Mouse (Mus musculus) myocyte (in vitro differentiated cells): Measurements from ENCODE around the gene Zdhhc12. TPM values are rescaled to one million over a fixed set of nuclear protein-coding genes. Genes with fewer than 3 reads are reported as not detected.

ENCODE experiments used
- H3K27me3 ChIP-seq: one replicate; pipeline ENCODE4 v1.6.1; 2011; ENCODE audit not compliant: control insufficient read depth, insufficient read depth, insufficient read length
- H3K36me3 ChIP-seq: one replicate; pipeline ENCODE4 v1.6.1; 2011; ENCODE audit not compliant: control insufficient read depth, insufficient read depth
- H3K4me2 ChIP-seq: one replicate; pipeline ENCODE4 v1.6.1; 2011; ENCODE audit warnings: low read depth, control low read depth
- H3K4me3 ChIP-seq: one replicate; pipeline ENCODE4 v1.5.1; 2011; ENCODE audit warnings: mild to moderate bottlenecking, control low read depth, moderate library complexity
- H3K79me2 ChIP-seq: one replicate; pipeline ENCODE4 v1.6.1; 2011; ENCODE audit not compliant: control insufficient read depth, insufficient read depth
- H3ac ChIP-seq: one replicate; pipeline ENCODE4 v1.6.1; 2011; ENCODE audit not compliant: control insufficient read depth, insufficient read length
- CEBPB ChIP-seq: IDR thresholded peaks from 2 replicates; pipeline ENCODE4 v1.6.1; 2011; ENCODE audit warnings: mild to moderate bottlenecking, moderate library complexity; ENCODE audit not compliant: poor library complexity, insufficient read depth, severe bottlenecking
- E2F4 ChIP-seq: IDR thresholded peaks from one replicate; pipeline ENCODE4 v1.6.1; 2011; ENCODE audit warnings: mild to moderate bottlenecking, control low read depth, moderate library complexity; ENCODE audit not compliant: insufficient read depth
- MAX ChIP-seq: IDR thresholded peaks from one replicate; pipeline ENCODE4 v1.6.1; 2011; ENCODE audit warnings: low read depth, mild to moderate bottlenecking, control low read depth
- MYOD1 ChIP-seq, 3 experiments: IDR thresholded peaks; one replicate each; pipeline ENCODE4 v1.6.1; 2011; ENCODE audit warnings: control low read depth in 2 of 3, low read depth in 2 of 3, mild to moderate bottlenecking in 2 of 3, moderate library complexity in 1 of 3; ENCODE audit not compliant: insufficient read length in 2 of 3, control insufficient read depth in 1 of 3
- MYOG ChIP-seq, 3 experiments: IDR thresholded peaks; one replicate each; pipeline ENCODE4 v1.6.1; 2011; ENCODE audit warnings: control low read depth in 2 of 3, low read depth in 2 of 3, mild to moderate bottlenecking in 2 of 3; ENCODE audit not compliant: insufficient read length in 2 of 3, control insufficient read depth in 1 of 3, insufficient read depth in 1 of 3
- POLR2A ChIP-seq: IDR thresholded peaks from one replicate; pipeline ENCODE4 v1.6.1; 2011; ENCODE audit warnings: low read depth, mild to moderate bottlenecking, control low read depth, moderate library complexity; ENCODE audit not compliant: insufficient read length
- POLR2AphosphoS2 ChIP-seq: IDR thresholded peaks from one replicate; pipeline ENCODE4 v1.6.1; 2011; ENCODE audit warnings: low read depth, control low read depth; ENCODE audit not compliant: insufficient read length
- REST ChIP-seq: IDR thresholded peaks from one replicate; pipeline ENCODE4 v1.6.1; 2011; ENCODE audit warnings: mild to moderate bottlenecking, control low read depth, moderate library complexity; ENCODE audit not compliant: insufficient read depth, insufficient read length
- SRF ChIP-seq: IDR thresholded peaks from one replicate; pipeline ENCODE4 v1.6.1; 2011; ENCODE audit warnings: low read depth; ENCODE audit not compliant: control insufficient read depth, insufficient read length
- TCF12 ChIP-seq: IDR thresholded peaks from one replicate; pipeline ENCODE4 v1.6.1; 2011; ENCODE audit warnings: mild to moderate bottlenecking, control low read depth; ENCODE audit not compliant: poor library complexity, insufficient read depth, severe bottlenecking
- TCF3 ChIP-seq: IDR thresholded peaks from one replicate; pipeline ENCODE4 v1.6.1; 2011; ENCODE audit warnings: low read depth, control low read depth; ENCODE audit not compliant: insufficient read length
- USF1 ChIP-seq: IDR thresholded peaks from one replicate; pipeline ENCODE4 v1.6.1; 2011; ENCODE audit warnings: low read depth, mild to moderate bottlenecking, control low read depth, moderate library complexity
- polyA plus RNA-seq: library from polyadenylated mRNA; unstranded; fragments of >200 nt; fragmentation: generic; extraction: Trizol; gene quantifications from one replicate; pipeline ENCODE4 v1.2.1, GENCODE M21; 2012; ENCODE audit warnings: missing spikeins

Gene Zdhhc12
- polyA plus RNA-seq, 1 experiment: 20.8 TPM

GRCm38 (mm10) chr2:30091521-30091920 lies 1.9 kb downstream of the Zdhhc12 start:
- no peak overlapping the region for H3K4me2 ChIP-seq
- peaks cover 11% of the 10 kb centered on the region for H3K79me2 ChIP-seq
- TF ChIP-seq POLR2A (no peak), POLR2AphosphoS2 (no peak), SRF (no peak), CEBPB (no peak), E2F4 (no peak), MAX (no peak), USF1 (no peak), REST (no peak), TCF3 (no peak), MYOG (IDR thresholded peaks at IDR 0.05; ENCODE audit: control insufficient read depth in 1 of 3, insufficient read depth in 1 of 3, insufficient read length in 2 of 3, low read depth in 2 of 3) (no peak), TCF12 (no peak), MYOD1 (IDR thresholded peaks at IDR 0.05; ENCODE audit: control insufficient read depth in 1 of 3, insufficient read length in 2 of 3, low read depth in 2 of 3) (no peak)
- H3K4me3 ChIP-seq: no peak overlapping the region
- no peaks in the 10 kb centered on the region for H3K27me3 ChIP-seq
- no peak overlapping the region for H3ac ChIP-seq
- no peaks in the 10 kb centered on the region for H3K36me3 ChIP-seq

- H3K79me2 ChIP-seq: no peaks in the 10 kb centered on the region
- no peaks in the 10 kb centered on the region for H3K36me3 ChIP-seq
- TF ChIP-seq MYOG (IDR thresholded peaks at IDR 0.05; ENCODE audit: control insufficient read depth in 1 of 3, insufficient read depth in 1 of 3, insufficient read length in 2 of 3, low read depth in 2 of 3) (no peak), POLR2A (no peak), USF1 (no peak)
- H3K4me3 ChIP-seq: no peak overlapping the region
- H3ac ChIP-seq: no peak overlapping the region
- H3K4me2 ChIP-seq: no peak overlapping the region
- no peaks in the 10 kb centered on the region for H3K27me3 ChIP-seq
Observed at GRCm38 (mm10) chr2:30087310-30087709, 6.1 kb downstream of the Zdhhc12 start.

GRCm38 (mm10) chr2:30084632-30085031 lies 8.8 kb downstream of the Zdhhc12 start:
- H3K27me3 ChIP-seq: no peaks in the 10 kb centered on the region
- no peak overlapping the region for H3ac ChIP-seq

GRCm38 (mm10) chr2:30084113-30084512 lies 9.3 kb downstream of the Zdhhc12 start:
- no peak overlapping the region for H3K4me3 ChIP-seq
- no peak overlapping the region for H3ac ChIP-seq

More at GRCm38 (mm10) chr2:30084632-30085031, 8.8 kb downstream of the Zdhhc12 start:
- TF ChIP-seq E2F4 (no peak), POLR2A (no peak), REST (no peak), MYOG (IDR thresholded peaks at IDR 0.05; ENCODE audit: control insufficient read depth in 1 of 3, insufficient read depth in 1 of 3, insufficient read length in 2 of 3, low read depth in 2 of 3) (no peak), MAX (no peak), CEBPB (no peak), TCF3 (no peak), POLR2AphosphoS2 (no peak), MYOD1 (IDR thresholded peaks at IDR 0.05; ENCODE audit: control insufficient read depth in 1 of 3, insufficient read length in 2 of 3, low read depth in 2 of 3) (no peak), SRF (no peak), USF1 (no peak), TCF12 (no peak)
- Histone ChIP-seq H3K4me2 (no peak overlapping the region), H3K4me3 (no peak overlapping the region), H3K36me3 (no peaks in the 10 kb centered on the region), H3K79me2 (no peaks in the 10 kb centered on the region)

DNA sequence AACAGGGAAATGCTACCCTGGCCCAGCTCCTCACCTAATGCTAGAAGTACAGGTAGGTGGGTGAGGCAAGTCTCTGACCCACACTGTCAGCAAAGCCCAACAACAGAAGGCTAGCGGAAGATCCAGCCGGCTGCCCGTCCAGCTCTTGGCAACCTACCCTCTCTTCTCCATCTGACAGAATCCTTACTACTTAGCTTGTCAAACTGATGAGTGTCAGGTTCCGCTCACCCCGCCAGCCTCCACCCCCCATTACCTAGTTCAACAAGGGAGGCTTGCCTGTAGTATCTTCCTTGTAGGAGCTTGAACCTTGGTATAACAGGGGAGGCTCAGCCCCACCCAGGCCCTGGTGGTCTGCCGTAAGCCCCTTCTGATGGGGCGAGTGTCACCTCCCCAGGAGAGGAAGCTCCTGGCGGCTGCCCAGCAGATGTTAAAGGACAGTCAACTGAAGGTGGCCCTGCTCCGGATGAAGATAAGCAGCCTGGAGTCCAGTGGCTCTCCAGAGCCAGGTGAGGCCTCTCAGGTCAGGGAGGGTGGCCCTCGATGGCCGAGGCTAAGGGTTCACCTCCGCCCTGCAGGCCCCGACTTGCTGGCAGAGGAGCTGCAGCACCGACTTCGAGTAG lies 13.2 kb downstream of the Zdhhc12 start:
- Histone ChIP-seq H3K36me3 (no peaks in the 10 kb centered on the region), H3K4me2 (no peak overlapping the region), H3K4me3 (no peak overlapping the region), H3K79me2 (no peaks in the 10 kb centered on the region), H3K27me3 (no peaks in the 10 kb centered on the region), H3ac (no peak overlapping the region)
- TF ChIP-seq SRF: no peak
- no peak for TF ChIP-seq MAX
- TF ChIP-seq TCF12: no peak
- no peak for TF ChIP-seq CEBPB
- no peak for TF ChIP-seq USF1
- TF ChIP-seq POLR2A: no peak
- TF ChIP-seq E2F4: no peak
- TF ChIP-seq TCF3: no peak
- TF ChIP-seq MYOG (IDR thresholded peaks at IDR 0.05; ENCODE audit: control insufficient read depth in 1 of 3, insufficient read depth in 1 of 3, insufficient read length in 2 of 3, low read depth in 2 of 3): no peak
- TF ChIP-seq REST: no peak

More at GRCm38 (mm10) chr2:30084113-30084512, 9.3 kb downstream of the Zdhhc12 start:
- Histone ChIP-seq H3K27me3 (no peaks in the 10 kb centered on the region), H3K4me2 (no peak overlapping the region), H3K36me3 (no peaks in the 10 kb centered on the region), H3K79me2 (no peaks in the 10 kb centered on the region)
- no peak for TF ChIP-seq MYOD1 (IDR thresholded peaks at IDR 0.05; ENCODE audit: control insufficient read depth in 1 of 3, insufficient read length in 2 of 3, low read depth in 2 of 3)
- no peak for TF ChIP-seq TCF3
- TF ChIP-seq MAX: no peak
- TF ChIP-seq SRF: no peak
- TF ChIP-seq TCF12: no peak
- TF ChIP-seq USF1: no peak
- no peak for TF ChIP-seq E2F4
- TF ChIP-seq MYOG (IDR thresholded peaks at IDR 0.05; ENCODE audit: control insufficient read depth in 1 of 3, insufficient read depth in 1 of 3, insufficient read length in 2 of 3, low read depth in 2 of 3): no peak
- no peak for TF ChIP-seq POLR2AphosphoS2
- TF ChIP-seq REST: no peak
- TF ChIP-seq POLR2A: no peak
- TF ChIP-seq CEBPB: no peak
